ENCODE assay signal across 14 mouse cellular contexts in genomic region chr4:149574391-149574821, GRCm38 (mm10). TPM values are rescaled to one million over a fixed set of nuclear protein-coding genes. Genes with fewer than 3 reads are reported as not detected.
DNase-seq lines count a peak whose midpoint lies in the region; ATAC-seq and TF ChIP-seq lines count a peak whose summit lies in the region.
"Had no signal": no experiment of that assay in that cellular context is flagged by ENCODE, and none has a peak within 500 bp of the region (broad histone marks: within the 10 kb centered on the region; RNA-seq: fewer than 3 reads in every experiment).

No protein-coding gene starts in this region.

- H3K79me2 ChIP-seq in CH12.LX (replicated peaks; ENCODE audit: control insufficient read depth, extremely low read depth, insufficient read depth, poor library complexity, severe bottlenecking): no peaks in the 10 kb centered on the region

- 60% methylated on average over 14 of the region's 14 CpGs for WGBS in heart, embryonic 12.5 days
- 74% methylated on average over 14 of the region's 14 CpGs for WGBS in forebrain, embryonic 13.5 days

- H3K27ac ChIP-seq in heart, embryonic 12.5 days (ENCODE audit: poor library complexity, severe bottlenecking): no peak overlapping the region
- no peak overlapping the region for H3K27ac ChIP-seq in CH12.LX (ENCODE audit: insufficient read depth, low read depth)
- no peak overlapping the region for H3K27ac ChIP-seq in forebrain, embryonic 13.5 days
- H3K27ac ChIP-seq: macrophage had no signal

- H3K9me3 ChIP-seq in heart, embryonic 12.5 days (replicated peaks): no peaks in the 10 kb centered on the region
- no peaks in the 10 kb centered on the region for H3K9me3 ChIP-seq in CH12.LX (replicated peaks; ENCODE audit: low read length)
- no peaks in the 10 kb centered on the region for H3K9me3 ChIP-seq in forebrain, embryonic 13.5 days (replicated peaks)

- TF ChIP-seq POLR2A in CH12.LX (IDR thresholded peaks at IDR 0.05; ENCODE audit: low read depth, low read length): no peak

- H3K9ac ChIP-seq in heart, embryonic 12.5 days: no peak overlapping the region
- no peak overlapping the region for H3K9ac ChIP-seq in CH12.LX (ENCODE audit: insufficient read depth, low read depth)
- no peak overlapping the region for H3K9ac ChIP-seq in forebrain, embryonic 13.5 days

- dilution Hi-C loops in CH12.LX (cut with MboI; ENCODE audit: extremely low pct_ligation_motif_present, extremely low pct_unique_long_range_greater_than_20kb, low sequenced_read_pairs): no loop called here

- H3K4me3 ChIP-seq in heart, embryonic 12.5 days: no peak overlapping the region
- no peak overlapping the region for H3K4me3 ChIP-seq in CH12.LX (replicated peaks in 1 of 3; ENCODE audit: low read depth in 2 of 3, low read length in 2 of 3, poor library complexity in 1 of 3)
- no peak overlapping the region for H3K4me3 ChIP-seq in forebrain, embryonic 13.5 days

- peaks cover 23% of the 10 kb centered on the region for H3K4me1 ChIP-seq in heart, embryonic 12.5 days (replicated peaks)
- H3K4me1 ChIP-seq in CH12.LX (ENCODE audit: control insufficient read depth in 1 of 2, insufficient read depth in 2 of 2): peaks cover 14 to 26% of the 10 kb centered on the region in 2 experiments; a peak in 2 of 4 replicates
- H3K4me1 ChIP-seq in forebrain, embryonic 13.5 days: peaks cover 43% of the 10 kb centered on the region

- no peak for TF ChIP-seq RAD21 in CH12.LX (IDR thresholded peaks at IDR 0.05; ENCODE audit: low read depth, low read length)

- DNase-seq in heart, adult 11 months: peak; percentile 99
- DNase-seq in CH12.LX (ENCODE audit: extremely low read depth): no peak
- DNase-seq in adrenal gland, postnatal 10 days: peak; percentile 61
- peak; percentile 58 to 61 for DNase-seq in heart, postnatal 10 days
- no peak for DNase-seq in right cerebral cortex, postnatal 14 days
- DNase-seq: cerebellum, postnatal 25 days; spleen, adult 18-20 months had no signal

- no peaks in the 10 kb centered on the region for H3K36me3 ChIP-seq in heart, embryonic 12.5 days
- no peaks in the 10 kb centered on the region for H3K36me3 ChIP-seq in CH12.LX (replicated peaks in 1 of 2; ENCODE audit: control insufficient read depth in 1 of 2, insufficient read depth in 1 of 2, low read length in 1 of 2)
- no peaks in the 10 kb centered on the region for H3K36me3 ChIP-seq in forebrain, embryonic 13.5 days (ENCODE audit: poor library complexity, severe bottlenecking)

- intact Hi-C loops in heart, postnatal 10 days (cut with DNase I): no loop called here

- ATAC-seq in heart, embryonic 12.5 days (ENCODE audit: insufficient number of reproducible peaks, low FRiP score): no peak
- no peak for ATAC-seq in erythroid progenitor cell, adult 5-6 weeks (replicated peaks; ENCODE audit: low FRiP score, poor library complexity, severe bottlenecking)
- ATAC-seq in forebrain, embryonic 13.5 days: no peak
- ATAC-seq: intestine, embryonic 16.5 days; midbrain, embryonic 16.5 days had no signal

- no peak for TF ChIP-seq EP300 in CH12.LX (IDR thresholded peaks at IDR 0.05; ENCODE audit: low read length)

- TF ChIP-seq CTCF in CH12.LX (conservative IDR thresholded peaks at IDR 0.05 in 1 of 2, IDR thresholded peaks at IDR 0.05 in 1 of 2; ENCODE audit: low read depth in 2 of 2, low read length in 2 of 2): no peak

- H3K4me2 ChIP-seq in heart, embryonic 12.5 days: no peak overlapping the region
- no peak overlapping the region for H3K4me2 ChIP-seq in CH12.LX (ENCODE audit: insufficient read depth, low read depth, poor library complexity, severe bottlenecking)
- H3K4me2 ChIP-seq in forebrain, embryonic 13.5 days: no peak overlapping the region
- H3K4me2 ChIP-seq: liver, embryonic 11.5 days had no signal

- peaks cover 54% of the 10 kb centered on the region for H3K27me3 ChIP-seq in heart, embryonic 12.5 days (replicated peaks)
- peaks cover 6% of the 10 kb centered on the region for H3K27me3 ChIP-seq in CH12.LX (replicated peaks)
- 0 out of 2 replicates have a peak, but pooled peaks cover 4% of the 10 kb centered on the region for H3K27me3 ChIP-seq in forebrain, embryonic 13.5 days

- in situ Hi-C loops in CH12.LX (cut with MboI; ENCODE audit: low pct_ligation_motif_present, low pct_unique_long_range_greater_than_20kb, low sequenced_read_pairs): no loop called here

TF ChIP-seq in CH12.LX, 34 proteins besides CTCF, POLR2A, EP300 and RAD21:
- TF ChIP-seq USF1 (IDR thresholded peaks at IDR 0.05; ENCODE audit: low read depth, low read length) (peak; percentile 55), CHD2 (IDR thresholded peaks at IDR 0.05; ENCODE audit: low read length) (no peak), CHD1 (IDR thresholded peaks at IDR 0.05; ENCODE audit: low read depth, low read length) (no peak), USF2 (conservative IDR thresholded peaks at IDR 0.05; ENCODE audit: low read depth, low read length) (0 out of 2 replicates have a peak, but pooled peaks have one; percentile 14), IRF4 (IDR thresholded peaks at IDR 0.05; ENCODE audit: low read depth, low read length) (no peak)

RNA-seq across cellular contexts. Expression of gene Clstn1, which starts 11.9 kb away (rescaled TPM):
- 38.3 and 38.9 TPM in 2 replicates for polyA plus RNA-seq in heart, embryonic 12.5 days (2016; fragmentation: Nextera tagmentation; extraction: Ambion mirVana)
- total RNA-seq in CH12.LX (2012; rRNA removed) (51.4 and 53.1 TPM in 2 replicates), CH12.LX (2014; rRNA removed) (26.4 and 27.7 TPM in 2 replicates)
- polyA plus RNA-seq in CH12.LX (2012; ENCODE audit: insufficient read length, low read depth): 35.2 and 36.9 TPM in 2 replicates
- 10 to 100 TPM; 72.7 to 95.7 TPM for total RNA-seq in adrenal gland, postnatal 10 days (2021)
- total RNA-seq in heart, postnatal 10 days (2021): 10 to 100 TPM; 84.3 to 88.1 TPM
- 0.72 and 0.84 TPM in 2 replicates for total RNA-seq in erythroid progenitor cell, adult 5-6 weeks (2015; ENCODE audit: low replicate concordance)
- total RNA-seq in erythroid progenitor cell, adult 5-6 weeks (2017; ENCODE audit: low replicate concordance): 0.64 and 0.83 TPM in 2 replicates
- polyA plus RNA-seq in forebrain, embryonic 13.5 days (2015; fragmentation: Nextera tagmentation; extraction: Ambion mirVana): 22.7 and 26.0 TPM in 2 replicates

RNA-seq across cellular contexts. Expression of gene Ctnnbip1, which starts 56.4 kb away (rescaled TPM):
- 38.5 and 39.3 TPM in 2 replicates for polyA plus RNA-seq in heart, embryonic 12.5 days (2016; fragmentation: Nextera tagmentation; extraction: Ambion mirVana)
- total RNA-seq in CH12.LX (2012; rRNA removed) (5.7 and 5.9 TPM in 2 replicates), CH12.LX (2014; rRNA removed) (4.3 and 4.5 TPM in 2 replicates)
- polyA plus RNA-seq in CH12.LX (2012; ENCODE audit: insufficient read length, low read depth): 5.7 and 8.4 TPM in 2 replicates
- 10 to 100 TPM; 39.5 to 42.0 TPM for total RNA-seq in adrenal gland, postnatal 10 days (2021)
- 10 to 100 TPM; 57.2 to 63.7 TPM for total RNA-seq in heart, postnatal 10 days (2021)
- total RNA-seq in erythroid progenitor cell, adult 5-6 weeks (2015; ENCODE audit: low replicate concordance): 0.42 TPM in 1 of 2 replicates, not detected in the other
- 0.39 TPM in 1 of 2 replicates, not detected in the other for total RNA-seq in erythroid progenitor cell, adult 5-6 weeks (2017; ENCODE audit: low replicate concordance)
- 80.2 and 81.2 TPM in 2 replicates for polyA plus RNA-seq in forebrain, embryonic 13.5 days (2015; fragmentation: Nextera tagmentation; extraction: Ambion mirVana)

Comparison
In these comparisons a context has a peak if more than half of its experiments do, and no peak if none do; other contexts are left out.
1. DNase-seq: peak in heart, adult 11 months (single experiment), adrenal gland, postnatal 10 days (single experiment) and heart, postnatal 10 days (2 of 2); none in CH12.LX (single experiment) and right cerebral cortex, postnatal 14 days (single experiment).
2. RNA of gene Clstn1, which starts 11.9 kb away (total RNA-seq): 72.7 to 95.7 TPM in adrenal gland, postnatal 10 days, 84.3 to 88.1 TPM in heart, postnatal 10 days and 26.4 to 53.1 TPM in CH12.LX; 0.64 to 0.84 TPM in erythroid progenitor cell, adult 5-6 weeks; every median in the first group is over 10 times any median in the second.
3. RNA of gene Ctnnbip1, which starts 56.4 kb away (total RNA-seq): 57.2 to 63.7 TPM in heart, postnatal 10 days and 39.5 to 42.0 TPM in adrenal gland, postnatal 10 days; 4.3 to 5.9 TPM in CH12.LX and 0.39 to 0.42 TPM in erythroid progenitor cell, adult 5-6 weeks; every median in the first group is over 4 times any median in the second.